Mouse (Mus musculus): ENCODE data around the gene Cav1. TPM values are rescaled to one million over a fixed set of nuclear protein-coding genes. Genes with fewer than 3 reads are reported as not detected.

Cav1 gene
- polyA plus RNA-seq, 1 experiment from 2014 or later: 11.3 TPM

GRCm38 (mm10) chr6:17327216-17327615 lies 21.1 kb downstream of the Cav1 start:
- no peak for ATAC-seq (ENCODE audit: low FRiP score, low read depth)
- H3K27me3 ChIP-seq: no peaks in the 10 kb centered on the region
- H3K9ac ChIP-seq (replicated peaks): no peak overlapping the region
- 57% methylated on average over 11 of the region's 11 CpGs for WGBS
- no peaks in the 10 kb centered on the region for H3K9me3 ChIP-seq
- no peak overlapping the region for H3K27ac ChIP-seq (replicated peaks)
- H3K4me3 ChIP-seq: no peak overlapping the region
- H3K36me3 ChIP-seq: no peaks in the 10 kb centered on the region
- H3K4me1 ChIP-seq: no peaks in the 10 kb centered on the region
- H3K4me2 ChIP-seq (replicated peaks): 0 out of 2 replicates have a peak overlapping the region, but pooled peaks have one; percentile 6

DNA sequence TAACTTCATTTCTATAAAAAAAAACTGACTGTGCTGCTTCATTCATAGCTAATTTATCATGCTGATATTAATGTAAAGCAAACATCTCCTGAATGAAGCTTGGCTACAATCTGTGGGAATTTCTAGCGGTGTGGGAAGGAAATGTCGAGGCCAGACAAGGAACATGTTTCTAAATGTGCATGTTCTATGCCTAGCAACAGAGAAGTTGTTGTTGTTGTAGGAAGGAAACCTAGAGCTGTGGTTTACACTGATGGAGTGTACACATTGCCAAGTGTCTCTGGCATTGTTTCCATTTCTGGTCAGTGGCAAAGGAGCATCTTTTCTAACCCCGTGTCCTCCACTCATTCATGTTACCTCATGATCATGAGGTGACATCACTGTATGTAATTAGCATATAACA lies 23.7 kb downstream of the Cav1 start:
- no peak for ATAC-seq (ENCODE audit: low FRiP score, low read depth)
- H3K4me2 ChIP-seq (replicated peaks): no peak overlapping the region
- H3K9ac ChIP-seq (replicated peaks): no peak overlapping the region
- H3K4me1 ChIP-seq: no peaks in the 10 kb centered on the region
- no peaks in the 10 kb centered on the region for H3K9me3 ChIP-seq
- 88% methylated on average over 3 of the region's 3 CpGs for WGBS
- no peak overlapping the region for H3K27ac ChIP-seq (replicated peaks)
- no peaks in the 10 kb centered on the region for H3K36me3 ChIP-seq
- no peaks in the 10 kb centered on the region for H3K27me3 ChIP-seq
- H3K4me3 ChIP-seq: no peak overlapping the region

GRCm38 (mm10) chr6:17337724-17338123 lies 31.6 kb downstream of the Cav1 start:
- Histone ChIP-seq H3K4me2 (replicated peaks) (no peak overlapping the region), H3K4me1 (no peaks in the 10 kb centered on the region), H3K27me3 (no peaks in the 10 kb centered on the region), H3K9ac (replicated peaks) (no peak overlapping the region), H3K36me3 (no peaks in the 10 kb centered on the region), H3K27ac (replicated peaks) (no peak overlapping the region), H3K4me3 (no peak overlapping the region), H3K9me3 (no peaks in the 10 kb centered on the region)
- ATAC-seq (ENCODE audit: low FRiP score, low read depth): no peak
- 82% methylated on average over 2 of the region's 2 CpGs for WGBS

DNA sequence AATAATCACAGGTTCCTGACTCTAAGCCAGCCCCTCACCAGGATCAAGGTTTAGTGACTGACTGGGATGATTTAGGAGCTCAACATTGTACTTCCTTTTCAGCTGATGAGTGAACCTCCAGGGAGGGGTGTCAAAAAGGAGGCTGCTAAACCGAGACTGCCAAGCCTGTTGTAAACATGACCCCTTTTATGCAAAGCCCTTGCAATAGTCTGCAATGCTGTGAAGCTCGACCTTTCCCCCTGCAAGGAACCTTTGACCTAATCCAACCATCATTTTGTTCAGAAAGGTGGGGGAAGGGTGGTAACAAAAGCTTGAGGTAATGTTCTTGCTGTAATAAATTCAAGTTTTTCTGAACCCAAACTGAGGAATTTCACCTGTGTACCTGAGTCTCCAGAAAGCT lies 34.3 kb downstream of the Cav1 start:
- Histone ChIP-seq H3K27me3 (no peaks in the 10 kb centered on the region), H3K36me3 (no peaks in the 10 kb centered on the region), H3K4me3 (no peak overlapping the region), H3K9me3 (no peaks in the 10 kb centered on the region), H3K27ac (replicated peaks) (no peak overlapping the region), H3K4me2 (replicated peaks) (no peak overlapping the region), H3K4me1 (no peaks in the 10 kb centered on the region), H3K9ac (replicated peaks) (no peak overlapping the region)
- WGBS: 5% methylated on average over 2 of the region's 2 CpGs
- ATAC-seq (ENCODE audit: low FRiP score, low read depth): no peak

GRCm38 (mm10) chr6:17348011-17348410 lies 41.9 kb downstream of the Cav1 start:
- no peaks in the 10 kb centered on the region for H3K27me3 ChIP-seq
- H3K9me3 ChIP-seq: no peaks in the 10 kb centered on the region
- no peaks in the 10 kb centered on the region for H3K36me3 ChIP-seq
- no peak overlapping the region for H3K9ac ChIP-seq (replicated peaks)
- H3K4me1 ChIP-seq: no peaks in the 10 kb centered on the region
- no peak overlapping the region for H3K4me2 ChIP-seq (replicated peaks)
- ATAC-seq (ENCODE audit: low FRiP score, low read depth): no peak
- H3K27ac ChIP-seq (replicated peaks): no peak overlapping the region
- H3K4me3 ChIP-seq: no peak overlapping the region
- 83% methylated on average over 3 of the region's 3 CpGs for WGBS

DNA sequence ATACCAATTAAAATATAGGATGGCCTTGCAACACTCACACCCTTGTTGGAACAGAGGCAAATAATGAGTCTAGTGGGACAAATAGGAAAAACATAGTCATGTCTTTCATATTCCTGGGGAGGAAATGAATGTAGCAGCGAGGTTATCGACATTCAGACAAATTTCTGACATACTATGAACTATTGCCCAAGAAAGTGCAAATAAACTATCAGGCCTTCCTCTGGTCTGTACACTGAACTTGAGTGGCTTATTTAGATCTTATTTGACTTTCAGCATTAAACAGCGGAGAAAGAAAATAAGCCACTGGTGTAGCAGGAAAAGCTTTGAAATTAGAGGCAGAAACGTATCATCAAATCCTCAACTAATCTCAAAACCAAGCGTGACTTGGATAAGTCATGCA lies 44.7 kb downstream of the Cav1 start:
- no peaks in the 10 kb centered on the region for H3K9me3 ChIP-seq
- H3K27ac ChIP-seq (replicated peaks): no peak overlapping the region
- H3K9ac ChIP-seq (replicated peaks): no peak overlapping the region
- H3K36me3 ChIP-seq: no peaks in the 10 kb centered on the region
- H3K4me2 ChIP-seq (replicated peaks): no peak overlapping the region
- H3K4me1 ChIP-seq: no peaks in the 10 kb centered on the region
- no peak overlapping the region for H3K4me3 ChIP-seq
- no peak for ATAC-seq (ENCODE audit: low FRiP score, low read depth)
- 88% methylated on average over 5 of the region's 5 CpGs for WGBS
- H3K27me3 ChIP-seq: no peaks in the 10 kb centered on the region

GRCm38 (mm10) chr6:17358896-17359690 lies 53.0 kb downstream of the Cav1 start:
- Histone ChIP-seq H3K4me1 (no peaks in the 10 kb centered on the region), H3K27ac (replicated peaks) (no peak overlapping the region), H3K36me3 (no peaks in the 10 kb centered on the region), H3K9me3 (no peaks in the 10 kb centered on the region), H3K27me3 (no peaks in the 10 kb centered on the region), H3K4me3 (no peak overlapping the region), H3K9ac (replicated peaks) (no peak overlapping the region), H3K4me2 (replicated peaks) (no peak overlapping the region)
- WGBS: 15% methylated on average over 6 of the region's 6 CpGs
- ATAC-seq (ENCODE audit: low FRiP score, low read depth): peak; percentile 57; the same call in 1 of the 2 replicates

DNA sequence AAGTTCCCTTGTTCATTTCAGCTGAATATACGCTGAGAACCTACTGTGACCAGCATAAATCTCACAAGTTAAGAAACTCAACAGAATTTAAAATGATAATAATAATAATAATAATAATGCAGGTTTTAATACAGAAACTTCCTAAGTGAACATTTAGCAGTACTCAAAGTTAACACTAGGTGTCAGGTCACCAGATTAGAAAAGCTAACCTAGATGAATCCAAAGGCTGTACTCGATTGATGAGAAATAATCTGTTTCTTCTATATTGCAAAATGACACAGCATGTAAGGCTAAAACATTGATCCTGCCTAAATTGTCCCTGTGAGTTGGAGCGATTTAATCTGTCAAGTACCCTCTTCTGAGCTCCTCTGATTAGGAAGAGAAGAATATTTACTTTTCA lies 56.6 kb downstream of the Cav1 start:
- Histone ChIP-seq H3K4me1 (no peaks in the 10 kb centered on the region), H3K4me3 (no peak overlapping the region), H3K36me3 (no peaks in the 10 kb centered on the region), H3K4me2 (replicated peaks) (no peak overlapping the region), H3K9ac (replicated peaks) (no peak overlapping the region), H3K27me3 (no peaks in the 10 kb centered on the region), H3K9me3 (no peaks in the 10 kb centered on the region), H3K27ac (replicated peaks) (no peak overlapping the region)
- WGBS: 41% methylated on average over 3 of the region's 3 CpGs
- peak; percentile 30; the same call in 1 of the 2 replicates for ATAC-seq (ENCODE audit: low FRiP score, low read depth)

- no peak for ATAC-seq (ENCODE audit: low FRiP score, low read depth)
- H3K27ac ChIP-seq (replicated peaks): no peak overlapping the region
- no peak overlapping the region for H3K4me2 ChIP-seq (replicated peaks)
- 83% methylated on average over 17 of the region's 17 CpGs for WGBS
- no peaks in the 10 kb centered on the region for H3K4me1 ChIP-seq
- no peaks in the 10 kb centered on the region for H3K36me3 ChIP-seq
- no peaks in the 10 kb centered on the region for H3K27me3 ChIP-seq
- no peak overlapping the region for H3K9ac ChIP-seq (replicated peaks)
- no peaks in the 10 kb centered on the region for H3K9me3 ChIP-seq
- no peak overlapping the region for H3K4me3 ChIP-seq
These were observed 57.5 kb downstream of the Cav1 start for GRCm38 (mm10) chr6:17363446-17364179.

DNA sequence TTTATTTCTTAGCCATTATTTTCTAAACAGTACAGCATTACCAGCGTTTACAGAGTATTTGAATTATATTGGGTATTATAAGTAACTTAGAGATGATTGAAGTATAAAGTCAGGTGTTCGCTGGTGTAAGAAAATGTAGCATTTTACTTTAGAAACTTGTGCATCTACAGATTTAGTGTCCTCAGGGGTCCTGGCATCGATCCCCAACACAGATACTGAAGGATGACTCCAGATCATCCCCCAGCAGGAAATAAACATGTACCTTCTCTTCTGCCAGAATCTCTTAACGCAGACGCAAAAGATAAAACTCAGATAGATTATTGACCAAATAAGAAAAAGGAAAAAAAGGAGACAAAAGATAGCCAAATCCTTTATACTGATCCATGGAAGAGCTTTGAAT lies 68.2 kb downstream of the Cav1 start:
- no peaks in the 10 kb centered on the region for H3K4me1 ChIP-seq
- H3K27me3 ChIP-seq: no peaks in the 10 kb centered on the region
- 92% methylated on average over 5 of the region's 5 CpGs for WGBS
- H3K4me3 ChIP-seq: no peak overlapping the region
- no peaks in the 10 kb centered on the region for H3K36me3 ChIP-seq
- H3K27ac ChIP-seq (replicated peaks): no peak overlapping the region
- H3K9me3 ChIP-seq: no peaks in the 10 kb centered on the region
- H3K9ac ChIP-seq (replicated peaks): no peak overlapping the region
- no peak for ATAC-seq (ENCODE audit: low FRiP score, low read depth)
- H3K4me2 ChIP-seq (replicated peaks): no peak overlapping the region

GRCm38 (mm10) chr6:17377371-17377770 lies 71.2 kb downstream of the Cav1 start:
- Histone ChIP-seq H3K4me2 (replicated peaks) (no peak overlapping the region), H3K36me3 (no peaks in the 10 kb centered on the region), H3K4me1 (no peaks in the 10 kb centered on the region), H3K9ac (replicated peaks) (no peak overlapping the region), H3K27me3 (no peaks in the 10 kb centered on the region), H3K27ac (replicated peaks) (no peak overlapping the region), H3K9me3 (no peaks in the 10 kb centered on the region), H3K4me3 (no peak overlapping the region)
- no peak for ATAC-seq (ENCODE audit: low FRiP score, low read depth)
- WGBS: 83% methylated on average over 2 of the region's 2 CpGs

DNA sequence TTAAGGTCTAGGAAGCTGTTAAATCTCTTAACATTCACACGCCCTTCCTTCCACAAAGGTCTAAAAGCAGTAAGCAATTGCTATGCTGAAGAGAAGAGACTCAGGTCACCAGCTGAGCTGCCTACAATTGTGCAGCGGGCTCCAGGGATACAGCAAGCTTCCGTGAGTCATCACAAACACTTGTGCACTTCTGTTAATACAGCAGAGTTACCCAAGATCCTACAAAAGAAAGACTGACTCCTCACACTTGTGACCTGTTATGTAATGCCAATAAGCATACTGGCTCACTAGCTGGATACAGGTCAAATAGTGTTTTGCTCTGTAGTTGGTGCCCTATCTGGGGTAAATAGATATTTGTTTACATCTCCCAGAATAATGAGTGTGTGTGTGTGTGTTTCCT lies 74.0 kb downstream of the Cav1 start:
- Histone ChIP-seq H3K27ac (replicated peaks) (no peak overlapping the region), H3K9me3 (no peaks in the 10 kb centered on the region), H3K4me1 (no peaks in the 10 kb centered on the region), H3K36me3 (no peaks in the 10 kb centered on the region), H3K4me3 (no peak overlapping the region), H3K27me3 (no peaks in the 10 kb centered on the region), H3K9ac (replicated peaks) (no peak overlapping the region), H3K4me2 (replicated peaks) (no peak overlapping the region)
- WGBS: 83% methylated on average over 3 of the region's 3 CpGs
- ATAC-seq (ENCODE audit: low FRiP score, low read depth): no peak

Data from midbrain, embryonic 12.5 days (tissue).